Mouse (Mus musculus): ENCODE data around the gene 1700088E04Rik. TPM values are rescaled to one million over a fixed set of nuclear protein-coding genes. Genes with fewer than 3 reads are reported as not detected.

The 1700088E04Rik gene
- total RNA-seq, 2 experiments from 2014 or later, result 8.8 to 10.3 TPM

DNA sequence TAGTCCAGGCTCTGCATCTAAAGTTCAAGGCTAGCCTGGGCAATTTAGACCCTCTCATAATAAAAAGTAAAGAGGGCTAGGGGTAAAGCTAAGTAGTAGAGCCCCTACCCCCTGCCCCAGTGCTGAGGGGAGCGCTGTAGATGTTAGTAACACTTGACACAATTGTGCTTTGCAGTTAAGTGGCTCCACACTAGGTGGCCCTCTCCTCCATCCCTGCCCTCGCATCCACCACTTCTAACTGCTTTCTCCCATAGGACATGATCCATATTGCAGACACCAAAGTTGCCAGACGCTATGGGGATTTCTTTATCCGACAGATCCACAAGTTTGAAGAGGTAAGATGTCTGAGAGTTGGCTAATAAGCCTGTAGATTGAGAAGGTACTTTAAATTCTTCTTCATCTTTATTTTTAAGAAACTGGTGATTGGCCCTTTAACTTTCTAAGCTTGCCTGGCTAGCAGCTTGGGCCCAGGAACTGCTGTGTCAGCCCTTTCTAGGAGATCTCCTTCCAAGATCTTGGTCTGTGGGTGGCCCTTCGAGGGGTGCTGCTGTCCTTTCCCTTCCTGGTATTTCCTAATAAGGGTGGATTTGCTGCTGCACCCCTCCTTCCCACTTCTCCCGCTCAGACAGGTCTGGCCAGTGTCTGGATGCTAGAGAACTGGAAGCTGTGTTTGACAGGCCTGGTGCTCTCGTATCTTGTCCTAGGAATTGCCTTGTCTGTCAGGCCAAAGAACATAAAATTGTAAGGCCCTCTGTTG lies 47.8 kb downstream of the 1700088E04Rik start:
- DNase-seq (ENCODE audit: low spot score in 2 of 2), result peak; percentile 40 to 54
- peak; percentile 80 for TF ChIP-seq CTCF (conservative IDR thresholded peaks at IDR 0.05)
- peak overlapping the region; percentile 73 for H3K27ac ChIP-seq
- no peak overlapping the region for H3K4me3 ChIP-seq

DNA sequence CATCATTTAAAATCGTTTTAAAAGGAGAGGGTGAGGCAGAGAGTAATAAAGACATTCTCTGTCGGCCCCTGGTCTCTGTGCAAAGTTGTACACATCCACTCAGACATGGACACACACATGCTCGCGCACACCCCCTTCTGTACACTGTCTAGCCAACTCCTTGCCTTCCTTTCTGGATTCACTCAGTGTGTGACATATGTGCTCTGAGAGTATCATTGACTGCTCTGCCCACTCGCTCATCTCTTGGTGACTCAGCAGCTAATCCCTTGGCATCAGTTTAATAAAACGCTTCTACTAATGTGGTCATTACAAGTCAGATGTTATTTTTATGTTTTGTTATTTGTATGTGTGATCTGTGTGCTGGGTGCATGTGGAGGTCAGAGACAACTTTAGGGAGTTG lies 48.8 kb downstream of the 1700088E04Rik start:
- Histone ChIP-seq H3K4me3 (no peak overlapping the region), H3K27ac (peak overlapping the region; percentile 73)
- peak in 1 of 2 experiments; percentile 37 for DNase-seq (ENCODE audit: low spot score in 2 of 2)
- TF ChIP-seq CTCF (conservative IDR thresholded peaks at IDR 0.05), result no peak

DNA sequence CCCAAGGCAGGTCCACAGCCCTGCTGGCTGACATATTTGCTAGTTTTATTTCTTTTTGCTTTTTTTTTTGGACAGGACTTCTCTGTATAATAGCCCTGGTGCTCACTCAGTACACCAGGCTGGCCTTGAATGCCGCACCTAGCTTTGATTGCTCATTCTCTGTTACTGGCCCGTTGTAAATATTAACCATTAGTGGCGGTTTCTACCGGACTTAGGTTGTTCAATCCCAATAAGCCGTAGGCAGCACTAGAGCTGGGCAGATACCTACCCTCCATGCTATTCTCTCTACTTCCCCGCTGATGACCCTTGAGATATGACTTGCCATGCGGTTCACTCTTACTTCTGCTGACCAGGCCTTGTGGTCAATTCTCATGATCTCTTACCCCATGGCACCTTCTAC lies 61.5 kb downstream of the 1700088E04Rik start:
- DNase-seq (ENCODE audit: low spot score in 2 of 2), result no peak
- no peak for TF ChIP-seq CTCF (conservative IDR thresholded peaks at IDR 0.05)
- Histone ChIP-seq H3K27ac (no peak overlapping the region), H3K4me3 (no peak overlapping the region)

Other genes starting within 250 kb of the 1700088E04Rik start
- under 1 TPM in 1 of 2 experiments, not detected in 1; 0.27 TPM for gene Gm49510, start 241.6 kb downstream of the 1700088E04Rik start, total RNA-seq (2021)
- 10 to 100 TPM; 27.7 to 41.8 TPM for gene Sh3bp1, start 241.5 kb downstream of the 1700088E04Rik start, total RNA-seq (2021)
- gene Pdxp, start 227.3 kb downstream of the 1700088E04Rik start, total RNA-seq (2021), result 100 to 1,000 TPM; 162 to 172 TPM
- 10 to 100 TPM; 18.9 to 20.2 TPM for gene Lgals1, start 214.5 kb downstream of the 1700088E04Rik start, total RNA-seq (2021)
- gene Nol12, start 206.3 kb downstream of the 1700088E04Rik start, total RNA-seq (2021), result 10 to 100 TPM; 41.4 to 41.8 TPM
- 10 to 100 TPM; 10.0 to 13.4 TPM for gene Triobp, start 193.5 kb downstream of the 1700088E04Rik start, total RNA-seq (2021)
- 10 to 100 TPM; 86.3 to 89.0 TPM for gene H1f0, start 112.8 kb downstream of the 1700088E04Rik start, total RNA-seq (2021)
- under 1 TPM in 1 of 2 experiments, not detected in 1; 0.39 TPM for gene Galr3, start 99.4 kb downstream of the 1700088E04Rik start, total RNA-seq (2021)
- 10 to 100 TPM; 17.4 to 19.5 TPM for gene Ankrd54, start 78.4 kb downstream of the 1700088E04Rik start, total RNA-seq (2021)
- gene Eif3l, start 66.1 kb downstream of the 1700088E04Rik start, total RNA-seq (2021), result 10 to 100 TPM; 68.9 to 69.5 TPM
- 10 to 100 TPM; 31.4 to 35.3 TPM for gene Micall1, start 32.4 kb downstream of the 1700088E04Rik start, total RNA-seq (2021)
- 100 to 1,000 TPM in 1 of 2 experiments, 10 to 100 TPM in 1; 97.9 to 103 TPM for gene Polr2f, start 244 bp downstream of the 1700088E04Rik start, total RNA-seq (2021)
- 10 to 100 TPM; 27.7 to 30.4 TPM for gene Sox10, start 24.0 kb upstream of the 1700088E04Rik start, total RNA-seq (2021)
- 10 to 100 TPM; 46.1 to 49.7 TPM for gene Pick1, start 87.9 kb upstream of the 1700088E04Rik start, total RNA-seq (2021)
- gene Gm49486, start 88.1 kb upstream of the 1700088E04Rik start, total RNA-seq (2021), result under 1 TPM; 0.31 to 0.49 TPM
- gene Slc16a8, start 113.5 kb upstream of the 1700088E04Rik start, total RNA-seq (2021), result not detected
- 1 to 10 TPM; 1.2 to 2.7 TPM for gene Baiap2l2, start 144.3 kb upstream of the 1700088E04Rik start, total RNA-seq (2021)
- gene Pla2g6, start 187.1 kb upstream of the 1700088E04Rik start, total RNA-seq (2021), result 10 to 100 TPM; 23.8 to 23.9 TPM
- gene Maff, start 205.4 kb upstream of the 1700088E04Rik start, total RNA-seq (2021), result 1 to 10 TPM in 1 of 2 experiments, under 1 TPM in 1; 0.87 to 1.8 TPM

Data from layer of hippocampus, adult 2 months (tissue).